Mouse (Mus musculus) neural tube, embryonic 12.5 days (tissue): ENCODE measurements around the gene Stam. TPM values are rescaled to one million over a fixed set of nuclear protein-coding genes. Genes with fewer than 3 reads are reported as not detected.

Source experiments
- ATAC-seq: fragments of 200-750 bp; cut with Nextera tagmentation; 2 replicates; pipeline ENCODE4 v1.8.0; 2017; ENCODE audit warnings: low read depth, mild to moderate bottlenecking, moderate TSS enrichment, moderate library complexity; ENCODE audit not compliant: low FRiP score
- H3K27ac ChIP-seq: fragments of 300-500 bp; sonication (generic); 2 replicates; pipeline ENCODE4 v1.5.1; 2016
- H3K27me3 ChIP-seq: fragments of 300-500 bp; sonication (generic); replicated peaks from 2 replicates; pipeline ENCODE4 v1.6.1; 2016; ENCODE audit warnings: mild to moderate bottlenecking
- H3K36me3 ChIP-seq: fragments of 300-500 bp; sonication (generic); 2 replicates; pipeline ENCODE4 v1.6.1; 2016; ENCODE audit warnings: mild to moderate bottlenecking
- H3K4me1 ChIP-seq: fragments of 300-500 bp; sonication (generic); 2 replicates; pipeline ENCODE4 v1.6.1; 2016
- H3K4me2 ChIP-seq: fragments of 300-500 bp; sonication (generic); replicated peaks from 2 replicates; pipeline ENCODE4 v1.6.1; 2016; ENCODE audit warnings: mild to moderate bottlenecking
- H3K4me3 ChIP-seq: fragments of 300-500 bp; sonication (generic); 2 replicates; pipeline ENCODE4 v1.5.1; 2016
- H3K9ac ChIP-seq: fragments of 300-500 bp; sonication (generic); 2 replicates; pipeline ENCODE4 v1.6.1; 2016; ENCODE audit warnings: mild to moderate bottlenecking
- H3K9me3 ChIP-seq: fragments of 300-500 bp; sonication (generic); 2 replicates; pipeline ENCODE4 v1.6.1; 2016; ENCODE audit warnings: mild to moderate bottlenecking
- WGBS: fragments of 180-500 bp; shearing (Covaris S2); methylation state at CpG from one replicate; pipeline ENCODE4 v1.1.7; 2016; 5-methylcytosine and 5-hydroxymethylcytosine counted together
- polyA plus RNA-seq: library from polyadenylated mRNA; unstranded; fragments of >200 nt; fragmentation: Nextera tagmentation; extraction: Ambion mirVana; gene quantifications from 2 replicates; pipeline ENCODE4 v1.2.1, GENCODE M21; 2016

Gene Stam
- polyA plus RNA-seq: 104 and 107 TPM in 2 replicates

DNA sequence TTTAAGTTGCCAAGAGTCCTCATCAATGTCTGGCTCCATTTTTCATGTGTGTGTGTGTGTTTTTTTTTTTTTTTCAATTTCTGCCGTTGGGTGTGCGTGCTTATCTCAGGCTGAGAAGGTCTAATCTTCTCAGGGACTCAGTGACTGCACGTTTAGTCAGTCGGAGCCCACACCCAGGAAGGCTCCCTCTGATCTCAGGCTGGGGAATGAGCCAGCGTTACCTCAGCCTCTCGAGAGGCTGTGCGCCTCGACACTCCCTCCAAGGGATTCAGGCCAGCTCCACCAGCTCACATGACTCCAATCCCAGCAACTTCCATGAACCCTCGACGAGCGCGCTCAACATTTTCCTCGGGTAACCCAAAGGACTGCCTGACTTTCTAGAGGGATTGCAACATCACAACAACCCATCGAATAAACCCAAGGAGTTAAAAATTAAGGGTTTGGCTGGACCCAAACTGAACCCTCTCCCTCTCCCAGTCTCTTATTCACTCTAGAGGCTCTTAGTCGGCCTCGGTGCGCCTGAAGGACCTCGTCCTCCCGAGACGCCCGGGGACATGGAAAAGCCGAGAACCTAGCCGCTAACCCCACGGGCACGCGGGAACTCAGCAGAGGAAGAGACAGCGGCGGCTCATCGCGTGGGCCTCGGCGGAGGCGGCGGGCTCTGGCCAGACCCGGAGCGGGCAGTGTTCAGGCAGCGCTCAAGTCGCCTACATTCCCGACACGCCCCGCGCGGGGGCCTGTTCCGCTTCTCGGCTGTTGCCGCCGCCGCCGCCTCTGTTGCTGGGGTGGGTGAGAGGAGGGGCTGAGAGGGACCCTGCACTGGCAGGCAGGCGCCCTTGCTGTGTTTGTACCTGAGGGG, at the start of gene Stam:
Stam (plus strand) TSS at position 737 of the 859 bp plus-strand sequence.
- Histone ChIP-seq H3K4me2 (peak within 1 kb of the TSS; percentile 57), H3K9me3 (no peaks in the 10 kb centered on the region), H3K27me3 (no peaks in the 10 kb centered on the region), H3K4me1 (peaks cover 11% of the 10 kb centered on the region), H3K9ac (peak within 1 kb of the TSS; percentile 89), H3K36me3 (no peaks in the 10 kb centered on the region), H3K27ac (peak within 1 kb of the TSS; percentile 77), H3K4me3 (peak within 1 kb of the TSS; percentile 70)
- ATAC-seq: peak; percentile 98
- WGBS: under 1% methylated on average over 45 of the region's 50 CpGs

DNA sequence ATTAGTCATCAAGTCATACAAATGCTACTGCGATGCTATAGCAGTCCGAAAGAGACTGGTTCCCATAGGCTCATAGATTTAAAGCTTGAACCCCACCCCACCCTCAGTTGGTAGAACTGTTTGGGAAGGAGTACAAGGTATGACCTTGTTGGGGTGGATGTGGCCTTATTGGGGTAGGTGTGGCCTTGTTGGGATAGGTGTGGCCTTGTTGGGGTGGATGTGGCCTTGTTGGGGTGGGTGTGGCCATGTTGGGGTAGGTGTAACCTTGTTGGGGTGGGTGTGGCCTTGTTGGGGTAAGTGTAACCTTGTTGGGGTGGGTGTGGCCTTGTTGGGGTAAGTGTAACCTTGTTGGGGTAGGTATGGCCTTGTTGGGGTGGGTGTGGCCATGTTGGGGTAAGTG, 32.6 kb upstream of the Stam start:
- Histone ChIP-seq H3K9ac (no peak overlapping the region), H3K27ac (no peak overlapping the region), H3K36me3 (no peaks in the 10 kb centered on the region), H3K4me2 (no peak overlapping the region), H3K4me1 (no peaks in the 10 kb centered on the region), H3K9me3 (no peaks in the 10 kb centered on the region), H3K27me3 (no peaks in the 10 kb centered on the region), H3K4me3 (no peak overlapping the region)
- WGBS: 98% methylated on average over 2 of the region's 2 CpGs
- no peak for ATAC-seq

DNA sequence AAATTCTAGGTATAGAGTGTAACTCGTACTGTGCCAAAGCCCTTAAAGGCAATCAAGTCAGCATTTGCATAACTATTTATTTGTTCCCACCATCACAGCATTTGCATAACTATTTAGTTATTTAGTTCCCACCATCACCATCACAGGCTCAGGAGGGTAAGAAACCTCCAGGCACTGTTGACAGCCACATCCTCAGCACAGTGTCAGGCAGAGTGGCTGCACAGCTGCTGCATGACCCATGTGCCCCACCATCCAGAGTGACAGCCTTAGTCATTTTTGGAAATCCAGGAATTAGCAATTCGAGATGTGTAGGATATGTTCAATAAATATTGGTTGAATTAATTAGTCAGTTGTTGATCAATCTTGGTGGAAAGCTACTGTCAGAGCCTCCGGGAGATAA, 30.9 kb upstream of the Stam start:
- no peaks in the 10 kb centered on the region for H3K27me3 ChIP-seq

DNA sequence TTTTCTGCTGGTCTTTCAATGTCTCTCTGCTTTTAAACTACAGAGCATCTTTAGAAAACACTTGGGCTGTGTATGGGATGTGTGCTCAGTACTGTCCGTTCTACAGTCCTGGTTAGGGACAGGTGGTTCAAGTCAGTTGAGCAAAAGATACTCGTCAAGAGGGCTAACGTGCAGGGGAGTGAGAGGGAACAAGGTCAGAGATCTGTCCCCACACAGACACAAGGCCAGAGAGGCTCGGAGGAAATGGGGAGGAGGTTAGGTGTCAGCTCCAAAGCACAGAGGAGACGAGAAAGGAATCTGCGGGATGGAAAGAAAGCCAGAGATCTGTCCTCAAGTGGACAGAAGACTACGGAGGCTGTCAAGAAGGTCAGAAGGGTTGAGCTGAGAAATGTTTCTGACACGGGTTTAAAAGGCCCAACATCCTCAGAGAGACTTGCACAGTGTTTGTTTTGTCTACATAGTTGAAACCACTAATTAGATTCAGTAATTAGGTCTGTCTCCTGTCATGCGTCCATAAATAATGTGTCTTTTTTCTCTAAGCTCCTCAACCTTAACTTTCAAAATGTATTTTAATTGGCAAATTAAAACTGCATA, 30.2 kb upstream of the Stam start:
- H3K4me1 ChIP-seq: no peaks in the 10 kb centered on the region
- no peak overlapping the region for H3K4me2 ChIP-seq
- no peak overlapping the region for H3K27ac ChIP-seq
- H3K4me3 ChIP-seq: no peak overlapping the region
- no peaks in the 10 kb centered on the region for H3K27me3 ChIP-seq
- H3K9me3 ChIP-seq: no peaks in the 10 kb centered on the region
- 76% methylated on average over 9 of the region's 9 CpGs for WGBS
- no peak for ATAC-seq
- no peaks in the 10 kb centered on the region for H3K36me3 ChIP-seq
- no peak overlapping the region for H3K9ac ChIP-seq

More for the DNA sequence above, 30.9 kb upstream of the Stam start:
- Histone ChIP-seq H3K4me2 (no peak overlapping the region), H3K4me3 (no peak overlapping the region), H3K27ac (no peak overlapping the region), H3K9me3 (no peaks in the 10 kb centered on the region), H3K9ac (no peak overlapping the region), H3K4me1 (no peaks in the 10 kb centered on the region), H3K36me3 (no peaks in the 10 kb centered on the region)
- ATAC-seq: no peak
- 73% methylated on average over 3 of the region's 3 CpGs for WGBS

DNA sequence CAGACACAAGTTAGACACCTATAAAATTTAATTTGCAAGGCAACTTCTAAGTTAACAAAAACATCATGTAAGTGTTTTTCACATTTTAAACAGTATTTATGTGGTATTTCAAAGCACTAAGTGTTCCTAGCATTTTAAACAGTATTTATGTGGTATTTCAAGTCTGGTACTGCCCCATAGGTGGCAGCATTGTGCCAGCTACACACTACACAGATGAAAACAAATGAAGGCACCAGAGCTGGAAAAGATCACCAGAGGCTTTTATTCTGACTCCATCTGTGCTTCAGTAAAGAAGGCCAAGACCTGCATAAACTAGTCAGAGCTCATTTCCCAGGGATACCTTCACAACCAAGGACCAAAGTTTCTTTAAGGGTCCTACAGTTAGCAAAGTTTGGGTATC, 25.5 kb upstream of the Stam start:
- Histone ChIP-seq H3K9me3 (no peaks in the 10 kb centered on the region), H3K27ac (no peak overlapping the region), H3K4me3 (no peak overlapping the region), H3K27me3 (no peaks in the 10 kb centered on the region), H3K4me2 (no peak overlapping the region), H3K4me1 (no peaks in the 10 kb centered on the region), H3K9ac (no peak overlapping the region), H3K36me3 (no peaks in the 10 kb centered on the region)
- ATAC-seq: peak; percentile 65; the same call in 1 of the 2 replicates

DNA sequence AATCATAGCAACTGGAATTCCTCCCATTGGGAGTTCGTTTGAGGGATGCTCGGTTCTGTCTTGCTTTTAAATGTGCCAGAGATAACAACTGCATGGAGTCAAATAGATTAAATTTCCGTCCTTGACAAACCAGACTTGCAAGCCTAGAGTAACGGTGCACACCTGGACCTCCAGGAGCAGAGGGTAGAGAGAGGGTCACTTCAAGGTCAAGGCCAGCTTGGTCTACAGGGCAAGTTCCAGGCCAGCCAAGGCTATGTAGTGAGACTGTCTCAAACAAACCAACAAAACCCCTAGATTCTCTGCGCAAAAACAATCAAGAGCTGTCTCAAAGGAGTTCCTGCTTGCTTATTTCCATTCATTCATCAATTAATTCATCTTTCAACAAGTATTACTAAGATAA, 25.1 kb upstream of the Stam start:
- H3K36me3 ChIP-seq: no peaks in the 10 kb centered on the region
- ATAC-seq: no peak
- no peak overlapping the region for H3K4me2 ChIP-seq
- H3K9ac ChIP-seq: no peak overlapping the region
- H3K9me3 ChIP-seq: no peaks in the 10 kb centered on the region
- H3K4me1 ChIP-seq: no peaks in the 10 kb centered on the region
- H3K27ac ChIP-seq: no peak overlapping the region
- 83% methylated on average over 5 of the region's 5 CpGs for WGBS
- no peak overlapping the region for H3K4me3 ChIP-seq
- H3K27me3 ChIP-seq: no peaks in the 10 kb centered on the region

DNA sequence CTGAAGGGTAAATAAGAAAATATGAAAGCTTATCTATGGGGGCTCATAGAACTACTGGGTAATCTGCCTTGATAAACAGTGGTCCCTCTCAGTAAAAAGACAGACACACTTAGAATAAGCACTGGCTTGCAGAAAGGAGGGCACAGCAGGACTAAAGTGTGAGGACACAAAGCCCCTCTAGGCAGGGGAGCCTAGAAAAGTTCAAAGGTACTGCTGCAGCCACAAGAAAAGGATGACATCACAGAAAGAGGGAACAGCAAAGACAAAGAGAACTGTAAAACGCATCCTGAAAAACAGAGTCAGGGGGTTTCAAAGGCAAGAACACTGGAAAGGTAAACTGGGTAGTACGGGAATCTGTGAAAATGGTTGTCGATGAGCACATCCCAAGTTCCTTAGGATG, 20.3 kb upstream of the Stam start:
- 31% methylated on average over 3 of the region's 3 CpGs for WGBS
- Histone ChIP-seq H3K9me3 (no peaks in the 10 kb centered on the region), H3K9ac (no peak overlapping the region), H3K4me2 (no peak overlapping the region), H3K4me3 (no peak overlapping the region), H3K36me3 (no peaks in the 10 kb centered on the region), H3K27me3 (no peaks in the 10 kb centered on the region), H3K4me1 (0 out of 2 replicates have a peak, but pooled peaks cover 4% of the 10 kb centered on the region), H3K27ac (no peak overlapping the region)
- ATAC-seq: no peak

DNA sequence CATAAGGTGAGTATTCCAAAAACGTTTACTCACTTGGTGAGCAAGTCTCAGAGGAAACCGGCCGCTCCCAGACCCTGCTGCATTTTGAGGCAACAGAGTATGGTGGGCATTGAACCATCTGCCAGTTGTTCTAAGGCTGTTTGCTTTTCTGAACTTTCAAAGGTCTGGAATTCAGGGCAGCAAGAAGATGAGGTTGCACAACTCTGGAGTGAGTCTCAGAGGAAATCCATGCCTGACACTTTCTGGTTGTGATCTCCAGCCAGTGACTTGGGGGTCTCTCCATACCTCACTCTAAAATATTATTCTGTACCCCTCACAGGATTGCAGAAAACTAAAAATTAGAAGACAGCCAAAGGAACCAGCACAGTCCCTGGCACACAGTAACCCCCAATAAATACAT, 19.7 kb upstream of the Stam start:
- H3K9me3 ChIP-seq: no peaks in the 10 kb centered on the region
- 0 out of 2 replicates have a peak overlapping the region, but pooled peaks have one; percentile 16 for H3K4me2 ChIP-seq
- no peaks in the 10 kb centered on the region for H3K27me3 ChIP-seq
- H3K27ac ChIP-seq: no peak overlapping the region
- ATAC-seq: no peak
- H3K9ac ChIP-seq: no peak overlapping the region
- WGBS: 42% methylated on average over 3 of the region's 3 CpGs
- no peak overlapping the region for H3K4me3 ChIP-seq
- 0 out of 2 replicates have a peak, but pooled peaks cover 4% of the 10 kb centered on the region for H3K4me1 ChIP-seq
- no peaks in the 10 kb centered on the region for H3K36me3 ChIP-seq

DNA sequence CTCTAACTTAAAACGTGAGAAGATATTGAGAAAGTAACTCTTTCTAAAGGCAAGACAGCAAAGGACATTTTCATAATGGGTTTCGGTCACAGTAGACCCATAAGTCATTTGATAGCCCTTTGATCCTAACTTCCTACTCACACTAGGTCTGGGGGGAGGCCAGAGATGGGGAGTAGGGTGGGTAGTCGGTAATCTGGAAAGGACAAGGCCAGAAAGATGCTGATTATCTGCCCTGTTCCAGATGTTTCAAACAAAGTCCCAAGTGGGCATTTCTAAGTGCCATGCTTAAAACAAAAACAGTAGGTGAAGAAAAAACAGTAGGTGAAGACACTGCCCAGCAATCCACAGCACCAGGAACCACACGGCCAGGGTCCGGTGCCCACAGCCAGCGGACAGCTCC, 19.2 kb upstream of the Stam start:
- peak; percentile 19 for ATAC-seq
- Histone ChIP-seq H3K9me3 (no peaks in the 10 kb centered on the region), H3K36me3 (no peaks in the 10 kb centered on the region), H3K9ac (peak overlapping the region; percentile 76), H3K27ac (peak overlapping the region; percentile 85; the same call in 1 of the 2 replicates), H3K4me3 (peak overlapping the region; percentile 72), H3K4me1 (0 out of 2 replicates have a peak, but pooled peaks cover 4% of the 10 kb centered on the region), H3K27me3 (no peaks in the 10 kb centered on the region), H3K4me2 (peak overlapping the region; percentile 82)
- under 1% methylated on average over 6 of the region's 6 CpGs for WGBS

DNA sequence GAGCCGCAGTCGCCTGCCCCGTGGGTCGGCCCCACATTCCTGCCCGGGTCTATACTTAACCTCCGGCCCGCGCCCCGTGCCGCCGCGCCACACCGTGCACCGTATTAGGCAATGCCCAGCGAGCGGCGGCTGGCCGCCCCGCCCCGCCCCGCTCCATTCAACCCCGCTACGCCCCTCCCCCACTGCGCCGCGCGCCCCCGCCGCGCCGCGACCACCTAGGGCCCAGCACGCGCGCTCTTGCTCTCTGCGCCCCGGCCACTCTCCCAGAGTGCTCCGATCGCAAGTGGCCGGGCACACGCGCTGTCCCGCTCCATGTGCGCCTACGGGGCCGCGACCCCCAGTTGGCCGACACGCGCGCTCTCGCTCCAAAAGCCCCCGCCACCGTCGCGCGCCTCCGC, 18.7 kb upstream of the Stam start:
- Histone ChIP-seq H3K4me1 (0 out of 2 replicates have a peak, but pooled peaks cover 4% of the 10 kb centered on the region), H3K36me3 (no peaks in the 10 kb centered on the region), H3K9me3 (no peaks in the 10 kb centered on the region), H3K4me2 (peak overlapping the region; percentile 82), H3K4me3 (peak overlapping the region; percentile 72), H3K27me3 (no peaks in the 10 kb centered on the region), H3K9ac (peak overlapping the region; percentile 76), H3K27ac (peak overlapping the region; percentile 85)
- peak; percentile 90 for ATAC-seq
- WGBS: under 1% methylated on average over 54 of the region's 58 CpGs

DNA sequence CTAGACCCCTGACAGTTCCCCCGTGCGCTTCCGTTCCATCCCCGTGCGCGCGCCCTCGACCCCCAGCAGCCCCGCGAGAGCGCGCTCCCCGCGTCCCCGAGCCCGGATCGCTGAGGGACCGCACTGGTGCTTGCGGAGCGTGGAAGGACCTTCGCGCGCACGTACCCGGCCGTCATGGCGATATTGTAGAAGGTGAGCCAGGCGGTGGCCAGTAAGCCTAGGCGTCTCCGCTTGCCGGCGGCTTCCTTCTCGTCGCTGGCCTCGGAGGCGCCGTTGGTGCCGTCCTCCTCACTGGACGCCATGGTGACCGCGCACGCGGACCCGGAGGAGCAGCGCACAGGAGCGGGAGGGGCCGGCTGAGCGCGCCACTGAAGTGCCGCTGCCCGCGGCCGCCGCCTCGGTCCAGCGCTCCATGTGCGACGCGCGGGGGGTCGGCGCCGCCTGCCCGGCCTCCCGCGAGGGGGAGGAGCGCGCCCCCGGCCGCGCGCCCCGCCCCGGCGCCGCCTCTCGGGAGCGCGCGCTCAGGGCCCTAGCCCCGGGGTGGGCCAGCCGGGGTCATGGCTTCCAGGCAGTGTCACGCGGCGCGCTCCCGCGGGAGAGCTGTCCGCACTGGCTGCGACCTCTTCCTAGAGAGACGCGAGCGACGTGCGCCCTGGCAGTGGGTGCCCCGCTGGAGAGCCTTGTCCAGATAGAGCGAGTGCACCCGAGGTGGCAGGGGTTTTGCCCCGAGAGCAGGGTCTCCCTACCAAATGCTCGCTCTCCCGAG, 18.1 kb upstream of the Stam start, which contains the start of gene Hacd1:
Hacd1 (minus strand) TSS at position 570 of the 766 bp plus-strand sequence.
- peak within 1 kb of the TSS; percentile 72 for H3K4me3 ChIP-seq
- peak within 1 kb of the TSS; percentile 85 for H3K27ac ChIP-seq
- H3K36me3 ChIP-seq: no peaks in the 10 kb centered on the region
- H3K9me3 ChIP-seq: no peaks in the 10 kb centered on the region
- H3K9ac ChIP-seq: peak within 1 kb of the TSS; percentile 76
- under 1% methylated on average over 89 of the region's 101 CpGs for WGBS
- H3K4me2 ChIP-seq: peak within 1 kb of the TSS; percentile 82
- H3K4me1 ChIP-seq: 0 out of 2 replicates have a peak, but pooled peaks cover 4% of the 10 kb centered on the region
- no peaks in the 10 kb centered on the region for H3K27me3 ChIP-seq
- ATAC-seq: peak; percentile 87
